Mouse (Mus musculus) kidney, adult 2 months (tissue): ENCODE data around the gene Chst12. TPM values are rescaled to one million over a fixed set of nuclear protein-coding genes. Genes with fewer than 3 reads are reported as not detected.
A peak's percentile ranks its signal among the peaks of the same experiment; 100 is the strongest.

Experiments used
- DNase-seq: peaks from one replicate; pipeline ENCODE4 v3.0.0; 2021
- H3K27ac ChIP-seq: fragments of 200-500 bp; 2 replicates; pipeline ENCODE4 v1.5.1; 2012; ENCODE audit warnings: low read depth, low read length, control low read depth, inconsistent platforms; ENCODE audit not compliant: insufficient read depth
- H3K27me3 ChIP-seq: fragments of 200-500 bp; replicated peaks from 2 replicates; pipeline ENCODE4 v1.6.1; 2012; ENCODE audit warnings: mild to moderate bottlenecking, moderate library complexity, low read length, inconsistent platforms; ENCODE audit not compliant: control insufficient read depth, insufficient read depth
- H3K36me3 ChIP-seq: fragments of 200-500 bp; 2 replicates; pipeline ENCODE4 v1.6.1; 2012; ENCODE audit warnings: mild to moderate bottlenecking, moderate library complexity, low read length, inconsistent platforms; ENCODE audit not compliant: control insufficient read depth, insufficient read depth
- H3K4me1 ChIP-seq: fragments of 200-500 bp; 2 replicates; pipeline ENCODE4 v1.6.1; 2011; ENCODE audit warnings: low read length; ENCODE audit not compliant: control insufficient read depth, insufficient read depth
- H3K4me3 ChIP-seq: fragments of 200-500 bp; 2 replicates; pipeline ENCODE4 v1.5.1; 2011; ENCODE audit warnings: mild to moderate bottlenecking, low read depth, low read length, control low read depth; ENCODE audit not compliant: insufficient read depth
- CTCF ChIP-seq: fragments of 200-500 bp; conservative IDR thresholded peaks from 2 replicates; pipeline ENCODE4 v1.5.1; 2011; ENCODE audit warnings: low read depth, mild to moderate bottlenecking, control low read depth, low read length, moderate library complexity, mixed read lengths; ENCODE audit not compliant: insufficient read depth, insufficient read length
- POLR2A ChIP-seq: fragments of 200-500 bp; IDR thresholded peaks from one replicate; pipeline ENCODE4 v1.6.1; 2011; ENCODE audit warnings: low read depth, low read length, control low read depth
- WGBS: fragments of 180-500 bp; shearing (Covaris S2); methylation state at CpG from one replicate; pipeline ENCODE4 v1.1.7; 2018; 5-methylcytosine and 5-hydroxymethylcytosine counted together
- polyA plus RNA-seq: library from polyadenylated mRNA; depleted of rRNA; stranded (reverse); fragments of >200 nt; gene quantifications from 2 replicates; pipeline ENCODE4 v1.2.3, GENCODE M21; 2012

Gene Chst12
- polyA plus RNA-seq, 1 experiment: 8.3 TPM

GRCm38 (mm10) chr5:140545651-140546050 lies 40.3 kb downstream of the Chst12 start:
- no peak for DNase-seq
- Histone ChIP-seq H3K27ac (no peak overlapping the region), H3K36me3 (no peaks in the 10 kb centered on the region), H3K27me3 (no peaks in the 10 kb centered on the region), H3K4me3 (no peak overlapping the region), H3K4me1 (no peaks in the 10 kb centered on the region)
- no peak for TF ChIP-seq CTCF
- TF ChIP-seq POLR2A: no peak
- 61% methylated on average over 6 of the region's 6 CpGs for WGBS

- Histone ChIP-seq H3K27ac (no peak overlapping the region), H3K4me1 (no peaks in the 10 kb centered on the region), H3K36me3 (no peaks in the 10 kb centered on the region), H3K27me3 (no peaks in the 10 kb centered on the region), H3K4me3 (no peak overlapping the region)
- no peak for DNase-seq
- WGBS: 89% methylated on average over 19 of the region's 19 CpGs
- 0 out of 2 replicates have a peak, but pooled peaks have one; percentile 2 for TF ChIP-seq CTCF
- TF ChIP-seq POLR2A: no peak
Measured at GRCm38 (mm10) chr5:140546332-140546731, 41.0 kb downstream of the Chst12 start.

GRCm38 (mm10) chr5:140549306-140550047 lies 44.1 kb downstream of the Chst12 start:
- Histone ChIP-seq H3K27ac (no peak overlapping the region), H3K36me3 (no peaks in the 10 kb centered on the region), H3K4me1 (no peaks in the 10 kb centered on the region), H3K27me3 (no peaks in the 10 kb centered on the region), H3K4me3 (no peak overlapping the region)
- peak; percentile 57 for DNase-seq
- TF ChIP-seq POLR2A (no peak), CTCF (no peak)
- 22% methylated on average over 17 of the region's 17 CpGs for WGBS

DNA sequence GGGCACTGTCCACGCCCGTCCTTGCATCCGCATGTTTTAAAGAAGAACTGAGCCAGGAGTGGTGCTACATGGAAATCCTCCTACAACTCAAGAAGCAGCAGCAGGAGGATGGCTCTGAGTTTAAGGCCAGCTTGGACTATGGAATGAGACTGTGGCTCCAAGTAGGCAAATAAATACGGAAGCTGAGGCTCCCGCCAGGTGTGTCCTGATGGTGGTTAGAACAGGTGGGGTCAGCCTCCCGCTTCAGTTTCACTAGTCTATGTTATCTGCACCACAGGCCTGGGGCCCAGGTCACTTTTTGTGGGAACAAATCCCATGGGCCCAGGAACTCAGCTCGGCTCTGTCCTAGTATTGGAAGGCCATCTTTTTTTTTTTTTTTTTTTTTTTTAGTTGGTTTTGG lies 48.4 kb downstream of the Chst12 start:
- no peak overlapping the region for H3K4me3 ChIP-seq
- no peak for TF ChIP-seq CTCF
- TF ChIP-seq POLR2A: no peak
- H3K27me3 ChIP-seq: no peaks in the 10 kb centered on the region
- no peaks in the 10 kb centered on the region for H3K36me3 ChIP-seq
- no peak overlapping the region for H3K27ac ChIP-seq
- 92% methylated on average over 7 of the region's 7 CpGs for WGBS
- no peak for DNase-seq
- H3K4me1 ChIP-seq: no peaks in the 10 kb centered on the region

GRCm38 (mm10) chr5:140556859-140557258 lies 51.5 kb downstream of the Chst12 start:
- Histone ChIP-seq H3K36me3 (no peaks in the 10 kb centered on the region), H3K4me3 (no peak overlapping the region), H3K27me3 (no peaks in the 10 kb centered on the region), H3K27ac (no peak overlapping the region), H3K4me1 (no peaks in the 10 kb centered on the region)
- no peak for TF ChIP-seq POLR2A
- no peak for TF ChIP-seq CTCF
- no peak for DNase-seq
- 65% methylated on average over 3 of the region's 3 CpGs for WGBS

DNA sequence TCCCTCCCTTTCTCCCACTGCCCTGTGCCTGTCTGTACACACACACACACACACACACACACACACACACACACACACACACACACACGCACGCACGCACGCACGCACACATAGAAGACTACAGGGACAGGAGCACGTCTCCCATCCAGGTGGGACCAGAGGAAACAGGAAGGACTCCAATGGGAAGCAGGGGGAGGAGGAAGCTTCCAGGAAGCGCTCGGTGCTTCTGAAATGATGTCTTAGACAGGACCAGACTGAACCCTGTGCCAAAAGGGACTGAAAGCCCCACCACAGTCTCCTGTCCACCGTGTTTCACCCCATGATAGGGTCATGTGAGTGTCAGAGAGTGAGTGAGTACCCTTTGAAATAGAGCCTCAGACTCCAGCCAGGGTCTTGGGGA lies 57.3 kb downstream of the Chst12 start:
- H3K4me3 ChIP-seq: no peak overlapping the region
- no peak overlapping the region for H3K27ac ChIP-seq
- no peak for TF ChIP-seq CTCF
- no peak for TF ChIP-seq POLR2A
- no peaks in the 10 kb centered on the region for H3K27me3 ChIP-seq
- 66% methylated on average over 9 of the region's 9 CpGs for WGBS
- DNase-seq: no peak
- H3K4me1 ChIP-seq: no peaks in the 10 kb centered on the region
- H3K36me3 ChIP-seq: no peaks in the 10 kb centered on the region

DNA sequence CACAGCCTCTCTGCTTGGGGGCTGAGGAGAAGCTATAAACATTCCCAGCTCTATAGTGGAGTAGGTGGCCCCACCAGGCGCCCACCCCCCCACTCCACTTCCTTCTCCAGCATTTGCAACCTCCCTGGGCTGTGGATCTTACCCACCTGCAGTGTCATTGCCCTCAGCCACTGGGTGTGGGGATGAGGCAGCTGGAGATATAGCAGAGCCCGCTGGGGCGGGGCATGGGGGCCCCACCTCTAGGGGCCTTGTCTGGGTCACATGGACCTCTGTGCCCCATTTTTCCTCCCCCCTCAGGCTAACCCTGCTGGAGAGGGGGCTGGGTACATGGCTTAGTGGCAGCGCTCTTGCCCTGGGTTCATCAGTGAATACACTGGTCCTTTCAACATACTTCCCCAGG lies 59.5 kb downstream of the Chst12 start, which contains the start of gene Grifin:
Gene Grifin, minus strand, starts transcription at position 176 of the 400 bp plus-strand sequence.
- 96% methylated on average over 4 of the region's 4 CpGs for WGBS
- no peaks in the 10 kb centered on the region for H3K4me1 ChIP-seq
- TF ChIP-seq POLR2A (no peak), CTCF (no peak)
- no peaks in the 10 kb centered on the region for H3K27me3 ChIP-seq
- H3K4me3 ChIP-seq: no peak within 1 kb of the TSS
- H3K36me3 ChIP-seq: no peaks in the 10 kb centered on the region
- no peak for DNase-seq
- H3K27ac ChIP-seq: no peak within 1 kb of the TSS

GRCm38 (mm10) chr5:140565451-140565850 lies 60.1 kb downstream of the Chst12 start:
- Histone ChIP-seq H3K36me3 (no peaks in the 10 kb centered on the region), H3K4me3 (no peak overlapping the region), H3K27me3 (no peaks in the 10 kb centered on the region), H3K27ac (no peak overlapping the region), H3K4me1 (no peaks in the 10 kb centered on the region)
- 60% methylated on average over 5 of the region's 5 CpGs for WGBS
- TF ChIP-seq CTCF (no peak), POLR2A (no peak)
- no peak for DNase-seq
